Mouse (Mus musculus) right cerebral cortex, postnatal 25 days (tissue): Measurements from ENCODE around the gene Camk2b.
"Not testable (repeated sequence)": the region's sequence is repeated elsewhere in the genome, so short reads cannot be mapped to it uniquely, and the experiment has no call there.

Experiments used
- DNase-seq: peaks from one replicate; pipeline ENCODE4 v3.0.0; 2022

The Camk2b gene

GRCm38 (mm10) chr11:6066176-6066575, at the start of gene Camk2b:
TSS of gene Camk2b (minus strand) at chr11:6066362.
- DNase-seq = peak; percentile 48

GRCm38 (mm10) chr11:6111734-6112484, 45.7 kb upstream of the Camk2b start:
- no peak for DNase-seq

- DNase-seq = peak; percentile 59
Measured at GRCm38 (mm10) chr11:6109990-6110389, 43.8 kb upstream of the Camk2b start.

- DNase-seq = no peak
Measured at GRCm38 (mm10) chr11:6108296-6108695, 42.1 kb upstream of the Camk2b start.

GRCm38 (mm10) chr11:6107722-6108121, 41.6 kb upstream of the Camk2b start:
- peak; percentile 38 for DNase-seq

GRCm38 (mm10) chr11:6104734-6105133, 38.6 kb upstream of the Camk2b start:
- DNase-seq = no peak

- not testable (repeated sequence) for DNase-seq
Measured at GRCm38 (mm10) chr11:6096637-6097036, 30.5 kb upstream of the Camk2b start.

GRCm38 (mm10) chr11:6086991-6087390, 20.8 kb upstream of the Camk2b start:
- peak; percentile 40 for DNase-seq

- DNase-seq = no peak
Measured at GRCm38 (mm10) chr11:6078737-6079136, 12.6 kb upstream of the Camk2b start.

GRCm38 (mm10) chr11:6075618-6076066, 9.5 kb upstream of the Camk2b start:
- peak; percentile 45 for DNase-seq

- peak; percentile 62 for DNase-seq
Measured at GRCm38 (mm10) chr11:6068181-6068957, 2.2 kb upstream of the Camk2b start.

GRCm38 (mm10) chr11:6067160-6067559, 998 bp upstream of the Camk2b start:
- DNase-seq = no peak

- peak; percentile 85 for DNase-seq
Measured at GRCm38 (mm10) chr11:6065551-6066121, 526 bp downstream of the Camk2b start.

GRCm38 (mm10) chr11:6065046-6065521, 1.1 kb downstream of the Camk2b start:
- DNase-seq = peak; percentile 68

GRCm38 (mm10) chr11:6064215-6065045, 1.7 kb downstream of the Camk2b start:
- DNase-seq = peak; percentile 62

GRCm38 (mm10) chr11:6063501-6064214, 2.5 kb downstream of the Camk2b start:
- peak; percentile 30 for DNase-seq

- DNase-seq = no peak
Measured at GRCm38 (mm10) chr11:6063065-6063464, 3.1 kb downstream of the Camk2b start.

GRCm38 (mm10) chr11:6062329-6062728, 3.8 kb downstream of the Camk2b start:
- DNase-seq = no peak

- DNase-seq = no peak
Measured at GRCm38 (mm10) chr11:6061891-6062290, 4.3 kb downstream of the Camk2b start.

GRCm38 (mm10) chr11:6059162-6059561, 7.0 kb downstream of the Camk2b start:
- no peak for DNase-seq

GRCm38 (mm10) chr11:6053386-6053785, 12.8 kb downstream of the Camk2b start:
- DNase-seq = no peak

GRCm38 (mm10) chr11:6050066-6050560, 16.0 kb downstream of the Camk2b start:
- DNase-seq = no peak
